Mouse (Mus musculus) T-helper 1 cell (primary cell): ENCODE measurements around the gene Adnp.

Source experiments
- in situ Hi-C: fragments of 300-600 bp; cut with MboI, MseI; formaldehyde crosslinking; loops from one replicate; pipeline ENCODE4 v1.15.1; 2025; ENCODE audit warnings: high pct_unique_total_duplicates

Adnp gene

GRCm38 (mm10) chr2:168157974-168158373 is 48.9 kb downstream of the Adnp start:
- in situ Hi-C loops, result loop anchor here (10.0 kb wide), 1 partner anchor 1597 kb away; no protein-coding TSS in a partner anchor

GRCm38 (mm10) chr2:168156361-168156760 is 50.6 kb downstream of the Adnp start:
- in situ Hi-C loops, result loop anchor here (10.0 kb wide), 1 partner anchor 1598 kb away; no protein-coding TSS in a partner anchor

GRCm38 (mm10) chr2:168155666-168156065 is 51.2 kb downstream of the Adnp start:
- in situ Hi-C loops, result loop anchor here (10.0 kb wide), 1 partner anchor 1599 kb away; no protein-coding TSS in a partner anchor

GRCm38 (mm10) chr2:168154090-168154881 is 52.6 kb downstream of the Adnp start:
- in situ Hi-C loops, result loop anchor here (10.0 kb wide), 1 partner anchor 1601 kb away; no protein-coding TSS in a partner anchor

- in situ Hi-C loops, result no loop called here
These were observed 57.7 kb downstream of the Adnp start for GRCm38 (mm10) chr2:168149241-168149640.

- in situ Hi-C loops, result no loop called here
These were observed 59.0 kb downstream of the Adnp start for GRCm38 (mm10) chr2:168147722-168148432.

- in situ Hi-C loops, result no loop called here
These were observed 61.5 kb downstream of the Adnp start for GRCm38 (mm10) chr2:168145437-168145836.

GRCm38 (mm10) chr2:168143794-168144193 is 63.1 kb downstream of the Adnp start:
- in situ Hi-C loops, result no loop called here

GRCm38 (mm10) chr2:168137161-168137560 is 69.8 kb downstream of the Adnp start:
- in situ Hi-C loops, result no loop called here
